Mouse (Mus musculus): ENCODE measurements around the gene Raph1.

The Raph1 gene

GRCm38 (mm10) chr1:60565931-60566630 lies 823 bp downstream of the Raph1 start:
- peak; percentile 60 for ATAC-seq (ENCODE audit: insufficient number of reproducible peaks, low FRiP score, low TSS enrichment)

DNA sequence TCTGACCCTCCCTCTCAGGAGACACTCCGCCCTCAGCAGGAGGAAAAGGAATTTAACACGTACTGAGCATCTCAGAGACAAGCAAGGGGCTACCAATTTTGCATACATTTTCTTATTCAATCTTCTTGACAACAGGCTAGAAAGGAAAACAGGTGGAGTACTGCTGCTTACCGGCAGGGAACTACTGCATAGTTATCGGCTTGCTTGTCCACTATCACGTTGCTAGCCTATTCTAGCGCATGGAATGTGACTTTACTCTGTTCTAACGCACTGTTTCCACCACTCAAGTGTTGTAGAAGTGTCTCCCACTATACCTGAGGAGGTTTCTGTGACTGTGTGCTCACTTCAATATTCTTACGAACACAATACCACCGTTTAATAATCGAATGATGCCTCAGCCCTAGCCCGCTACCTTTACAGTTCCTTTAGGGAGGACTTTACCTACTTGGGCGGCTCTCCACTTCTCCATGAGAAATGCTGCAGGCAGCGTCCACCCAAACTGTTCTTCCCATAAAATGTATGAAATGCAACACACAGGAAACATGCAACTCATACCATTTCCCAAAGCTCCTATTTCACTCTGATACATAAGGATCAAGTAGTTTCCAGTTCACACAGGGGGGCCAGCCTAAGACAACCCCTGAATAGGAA lies 1.5 kb downstream of the Raph1 start:
- ATAC-seq (ENCODE audit: insufficient number of reproducible peaks, low FRiP score, low TSS enrichment): peak; percentile 38; the same call in 1 of the 2 replicates

- no peak for ATAC-seq (ENCODE audit: insufficient number of reproducible peaks, low FRiP score, low TSS enrichment)
Observed at GRCm38 (mm10) chr1:60564691-60565090, 2.2 kb downstream of the Raph1 start.

DNA sequence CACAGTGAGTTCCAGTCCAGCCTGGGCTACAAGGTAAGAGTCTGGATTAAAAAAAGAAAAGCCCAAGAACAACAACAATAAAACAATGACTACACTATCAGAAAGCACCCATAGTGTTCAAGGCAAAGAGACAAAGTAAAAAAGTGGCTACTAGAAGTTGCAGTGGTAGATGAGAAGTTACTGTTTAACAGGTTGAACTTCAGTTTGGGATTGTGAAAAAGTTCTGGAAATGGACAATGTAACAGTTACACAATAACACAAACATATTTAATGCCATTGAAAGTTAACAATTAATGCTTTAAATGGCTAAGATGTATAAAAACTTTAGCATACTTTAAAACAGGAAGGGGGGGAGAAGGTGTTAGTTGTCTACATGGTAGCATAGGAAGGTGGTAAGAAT lies 3.9 kb downstream of the Raph1 start:
- ATAC-seq (ENCODE audit: insufficient number of reproducible peaks, low FRiP score, low TSS enrichment): no peak

GRCm38 (mm10) chr1:60543681-60544080 lies 23.2 kb downstream of the Raph1 start:
- ATAC-seq (ENCODE audit: insufficient number of reproducible peaks, low FRiP score, low TSS enrichment): no peak

DNA sequence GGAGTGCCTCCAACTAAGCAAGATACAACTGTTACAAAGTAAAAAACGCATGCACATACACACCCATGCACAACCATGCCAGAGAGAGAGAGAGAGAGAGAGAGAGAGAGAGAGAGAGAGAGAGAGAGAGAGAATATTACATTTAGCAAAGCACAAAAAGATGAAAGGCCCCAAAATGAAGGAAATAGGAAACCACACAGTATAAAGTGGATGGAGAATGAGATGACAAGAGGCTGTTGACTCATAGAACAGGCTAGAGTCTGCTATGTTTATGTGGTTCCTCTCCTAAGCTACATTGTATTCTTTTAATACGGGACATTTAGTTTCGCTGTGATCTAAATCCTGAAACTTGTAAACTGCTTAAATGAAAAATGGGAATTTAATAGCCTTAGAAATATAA lies 27.6 kb downstream of the Raph1 start:
- no peak for ATAC-seq (ENCODE audit: insufficient number of reproducible peaks, low FRiP score, low TSS enrichment)

GRCm38 (mm10) chr1:60534932-60535331 lies 32.0 kb downstream of the Raph1 start:
- no peak for ATAC-seq (ENCODE audit: insufficient number of reproducible peaks, low FRiP score, low TSS enrichment)

DNA sequence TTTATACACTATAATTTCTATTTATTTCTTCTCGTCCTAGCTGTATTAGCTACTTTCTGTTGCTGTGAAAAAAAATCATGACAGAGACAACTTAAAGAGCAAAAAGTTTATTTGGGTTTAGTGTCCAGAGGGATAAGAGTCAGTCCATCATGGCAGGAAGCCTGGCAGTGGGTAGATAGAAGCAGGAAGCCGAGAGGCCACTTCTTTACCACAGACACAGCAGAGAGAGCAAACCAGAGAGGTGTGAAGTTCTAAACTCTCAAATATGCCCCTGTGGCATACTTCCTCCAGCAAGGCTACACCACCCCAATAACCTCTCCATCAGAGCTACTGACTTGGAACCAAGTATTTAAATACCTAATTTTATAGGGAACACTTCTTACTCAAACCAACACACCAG lies 36.3 kb downstream of the Raph1 start:
- no peak for ATAC-seq (ENCODE audit: insufficient number of reproducible peaks, low FRiP score, low TSS enrichment)

GRCm38 (mm10) chr1:60530107-60530506 lies 36.8 kb downstream of the Raph1 start:
- ATAC-seq (ENCODE audit: insufficient number of reproducible peaks, low FRiP score, low TSS enrichment): no peak

DNA sequence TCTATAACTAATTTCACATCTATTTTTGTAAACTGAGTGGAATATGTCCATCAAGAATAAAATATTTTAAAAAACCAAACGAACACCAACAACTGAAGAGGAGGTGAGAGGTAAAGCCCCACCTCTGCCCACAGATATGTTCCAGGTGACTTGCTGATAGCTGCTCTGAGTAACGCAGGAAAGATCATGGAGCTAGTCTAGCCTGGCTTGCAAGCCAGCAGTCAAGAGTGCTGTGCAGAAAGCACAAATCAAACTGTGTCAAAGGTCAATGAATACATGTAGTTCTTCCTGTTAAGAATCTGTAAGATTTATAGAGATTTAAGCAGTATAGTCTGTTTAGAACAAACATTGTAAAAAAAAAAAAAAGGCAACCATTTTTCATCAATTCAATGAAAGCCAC lies 56.3 kb downstream of the Raph1 start:
- no peak for ATAC-seq (ENCODE audit: insufficient number of reproducible peaks, low FRiP score, low TSS enrichment)

- ATAC-seq (ENCODE audit: insufficient number of reproducible peaks, low FRiP score, low TSS enrichment): no peak
Observed at GRCm38 (mm10) chr1:60503456-60503855, 63.4 kb downstream of the Raph1 start.

DNA sequence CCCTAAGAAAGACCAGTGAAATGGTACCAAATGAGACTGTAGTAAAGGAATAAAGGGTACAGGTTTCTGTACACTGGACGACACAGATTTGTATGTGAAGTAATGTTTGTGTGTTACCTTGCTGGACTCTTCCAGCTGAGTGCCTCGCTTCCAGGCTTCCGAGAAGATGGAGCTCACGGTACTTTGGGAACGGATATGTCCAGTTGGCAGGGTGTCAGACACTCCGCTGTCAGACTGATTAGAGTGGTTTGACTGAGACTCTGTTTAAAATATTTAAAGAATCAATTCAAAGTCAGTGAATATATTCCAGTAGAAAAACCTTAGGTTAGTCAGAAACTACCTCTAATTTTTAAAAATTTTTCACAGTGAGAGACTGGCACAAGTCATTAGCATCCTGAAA lies 73.5 kb downstream of the Raph1 start:
- no peak for ATAC-seq (ENCODE audit: insufficient number of reproducible peaks, low FRiP score, low TSS enrichment)

DNA sequence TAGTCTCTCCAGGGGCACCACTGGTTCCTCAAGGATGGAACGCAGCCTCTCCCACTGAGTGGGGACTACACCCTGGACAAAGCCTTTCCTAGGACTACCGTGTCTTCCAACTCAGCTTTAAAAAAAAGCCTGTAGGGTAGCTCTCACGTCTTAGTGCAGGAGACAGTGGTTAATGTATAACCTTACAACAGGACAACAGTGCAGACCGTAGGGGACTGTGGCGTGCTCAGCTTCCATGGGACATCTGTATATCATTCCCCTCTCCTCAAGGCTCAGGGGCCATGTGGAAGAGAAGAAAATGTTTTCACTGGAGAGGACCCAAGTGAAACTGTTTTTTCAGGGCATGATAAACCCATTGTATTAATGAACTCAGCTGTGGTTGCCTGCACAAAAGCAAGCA lies 74.5 kb downstream of the Raph1 start:
- ATAC-seq (ENCODE audit: insufficient number of reproducible peaks, low FRiP score, low TSS enrichment): no peak

- ATAC-seq (ENCODE audit: insufficient number of reproducible peaks, low FRiP score, low TSS enrichment): peak; percentile 92
Observed at GRCm38 (mm10) chr1:60490510-60490909, 76.4 kb downstream of the Raph1 start.

GRCm38 (mm10) chr1:60489660-60490059 lies 77.2 kb downstream of the Raph1 start:
- no peak for ATAC-seq (ENCODE audit: insufficient number of reproducible peaks, low FRiP score, low TSS enrichment)

DNA sequence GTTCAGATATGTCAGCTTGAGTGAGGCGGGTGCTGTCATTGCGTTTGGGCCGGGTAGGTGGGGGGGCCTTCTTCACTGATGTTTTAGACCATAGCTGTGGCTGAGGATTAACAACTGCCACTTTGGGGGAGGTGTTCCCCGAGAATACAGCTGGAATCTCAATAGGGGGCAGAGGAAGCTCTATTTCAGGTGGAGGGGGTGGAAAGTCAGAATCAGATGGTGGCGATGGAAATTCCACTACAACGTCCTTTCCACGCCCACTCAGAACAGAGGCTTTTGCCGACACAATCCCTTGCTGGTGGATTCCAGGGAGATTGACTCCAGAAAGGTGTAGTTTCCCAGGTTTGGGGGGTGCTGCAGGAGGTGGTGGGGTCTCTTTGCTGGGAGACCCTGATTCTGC lies 78.3 kb downstream of the Raph1 start:
- ATAC-seq (ENCODE audit: insufficient number of reproducible peaks, low FRiP score, low TSS enrichment): no peak

- no peak for ATAC-seq (ENCODE audit: insufficient number of reproducible peaks, low FRiP score, low TSS enrichment)
Observed at GRCm38 (mm10) chr1:60485649-60486048, 81.3 kb downstream of the Raph1 start.

GRCm38 (mm10) chr1:60482881-60483280 lies 84.0 kb downstream of the Raph1 start:
- no peak for ATAC-seq (ENCODE audit: insufficient number of reproducible peaks, low FRiP score, low TSS enrichment)

DNA sequence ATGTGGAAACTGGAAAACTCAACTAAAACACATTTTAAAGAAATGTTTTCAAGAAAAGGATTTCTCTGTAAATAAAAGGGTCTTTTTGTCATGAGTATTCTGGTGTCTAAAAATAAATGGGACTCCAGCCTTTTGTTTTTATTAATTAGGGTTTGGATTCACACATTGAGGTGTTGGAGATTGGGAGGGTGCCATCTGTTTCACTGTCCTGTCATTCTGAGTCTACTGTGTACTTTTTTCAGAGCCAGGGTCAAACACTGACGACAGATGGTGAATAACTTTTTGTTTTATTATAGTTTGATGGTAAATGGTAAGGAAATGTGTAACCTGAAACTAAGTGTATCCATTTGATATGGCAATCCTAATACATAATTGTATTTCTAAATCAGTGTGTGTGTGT lies 85.3 kb downstream of the Raph1 start:
- no peak for ATAC-seq (ENCODE audit: insufficient number of reproducible peaks, low FRiP score, low TSS enrichment)

- no peak for ATAC-seq (ENCODE audit: insufficient number of reproducible peaks, low FRiP score, low TSS enrichment)
Observed at GRCm38 (mm10) chr1:60470541-60470940, 96.4 kb downstream of the Raph1 start.

DNA sequence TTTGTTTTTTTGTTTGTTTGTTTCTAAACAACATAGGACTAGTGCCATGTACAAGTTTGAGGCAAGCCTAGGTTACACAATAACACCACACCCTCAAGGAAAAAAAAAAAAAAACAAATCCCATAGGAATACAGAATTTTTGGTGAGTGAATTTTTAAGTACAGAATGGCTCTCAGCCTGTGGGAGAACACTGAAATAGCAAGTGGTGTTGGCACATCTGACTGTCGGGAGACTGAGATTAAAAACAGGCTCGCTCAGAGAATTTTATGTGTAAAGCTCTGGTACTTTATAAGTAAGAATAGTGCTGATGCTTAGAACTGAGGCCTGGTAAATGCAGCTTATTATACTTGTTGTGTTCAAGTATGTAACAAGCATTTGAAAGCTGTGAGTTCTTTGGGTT lies 97.4 kb downstream of the Raph1 start:
- ATAC-seq (ENCODE audit: insufficient number of reproducible peaks, low FRiP score, low TSS enrichment): no peak

DNA sequence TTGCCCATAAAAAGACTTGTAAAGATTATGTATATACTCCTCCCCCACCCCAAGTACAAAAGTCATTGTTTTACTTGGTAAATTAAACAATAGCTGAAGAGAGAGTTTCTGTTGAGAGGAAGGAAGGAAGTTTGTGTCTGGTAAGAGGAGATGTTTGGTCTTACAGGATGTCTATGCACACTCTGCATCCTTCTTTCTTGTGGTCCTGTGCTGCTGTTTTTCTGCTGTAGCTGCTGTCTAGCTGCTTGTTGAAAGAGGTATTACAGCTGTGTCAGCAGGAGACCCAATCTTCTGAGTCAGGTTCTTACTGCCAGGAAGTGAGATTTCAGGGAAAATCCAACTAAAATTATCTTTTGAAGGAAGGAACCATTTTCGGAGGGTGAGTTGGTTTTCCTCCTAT lies 106.3 kb downstream of the Raph1 start:
- no peak for ATAC-seq (ENCODE audit: insufficient number of reproducible peaks, low FRiP score, low TSS enrichment)
